Mouse (Mus musculus) MEL (cell line): Measurements from ENCODE around the gene Trmt112. TPM values are rescaled to one million over a fixed set of nuclear protein-coding genes. Genes with fewer than 3 reads are reported as not detected.

ENCODE experiments used
- DNase-seq: peaks from one replicate; pipeline ENCODE4 v3.0.0; 2011; ENCODE audit warnings: low read depth, low spot score
- H3K27ac ChIP-seq: 2 replicates; pipeline ENCODE4 v1.5.1; 2012; ENCODE audit warnings: low read depth, mild to moderate bottlenecking, control low read depth, low read length, moderate library complexity; ENCODE audit not compliant: control insufficient read depth
- H3K27me3 ChIP-seq, 2 experiments: fragments of 150-350 bp in 1 of 2; sonication (generic) in 1 of 2; 2 replicates each; pipeline ENCODE4 v1.6.1; 2012; ENCODE audit warnings: low read length in 2 of 2, mild to moderate bottlenecking in 2 of 2, improper control_type of control experiment in 1 of 2, moderate library complexity in 1 of 2; ENCODE audit not compliant: insufficient read depth in 2 of 2, control insufficient read depth in 1 of 2
- H3K36me3 ChIP-seq, 2 experiments: 2 replicates each; pipeline ENCODE4 v1.6.1; 2012 to 2014; ENCODE audit warnings: low read length in 2 of 2, improper control_type of control experiment in 1 of 2, inconsistent platforms in 1 of 2, mild to moderate bottlenecking in 1 of 2; ENCODE audit not compliant: insufficient read depth in 2 of 2, control insufficient read depth in 1 of 2
- H3K4me1 ChIP-seq, 2 experiments: fragments of 150-350 bp in 1 of 2; sonication (generic) in 1 of 2; 2 replicates each; pipeline ENCODE4 v1.6.1; 2012; ENCODE audit warnings: low read length in 2 of 2, improper control_type of control experiment in 1 of 2, mild to moderate bottlenecking in 1 of 2; ENCODE audit not compliant: insufficient read depth in 2 of 2, control insufficient read depth in 1 of 2
- H3K4me3 ChIP-seq, 2 experiments: fragments of 150-350 bp in 1 of 2; sonication (generic) in 1 of 2; 2 replicates each; pipeline ENCODE4 v1.5.1; 2012; ENCODE audit warnings: low read depth in 2 of 2, low read length in 2 of 2, mild to moderate bottlenecking in 2 of 2, moderate library complexity in 2 of 2, control low read depth in 1 of 2, improper control_type of control experiment in 1 of 2; ENCODE audit not compliant: control insufficient read depth in 1 of 2, insufficient read depth in 1 of 2
- H3K79me2 ChIP-seq: 2 replicates; pipeline ENCODE4 v1.6.1; 2012; ENCODE audit warnings: mild to moderate bottlenecking, low read length, moderate library complexity; ENCODE audit not compliant: control insufficient read depth, poor library complexity, insufficient read depth
- H3K9ac ChIP-seq: 2 replicates; pipeline ENCODE4 v1.6.1; 2012; ENCODE audit warnings: low read depth, mild to moderate bottlenecking, control low read depth, low read length, moderate library complexity; ENCODE audit not compliant: control insufficient read depth, poor library complexity, severe bottlenecking
- H3K9me3 ChIP-seq: fragments of 150-350 bp; sonication (generic); replicated peaks from 2 replicates; pipeline ENCODE4 v1.6.1; 2012; ENCODE audit warnings: mild to moderate bottlenecking, low read length, improper control_type of control experiment, moderate library complexity; ENCODE audit not compliant: insufficient read depth
- CHD1 ChIP-seq: IDR thresholded peaks from 2 replicates; pipeline ENCODE4 v1.6.1; 2012; ENCODE audit warnings: low read depth, mild to moderate bottlenecking, inconsistent platforms, low read length, improper control_type of control experiment
- E2F4 ChIP-seq: IDR thresholded peaks from 2 replicates; pipeline ENCODE4 v1.6.1; 2011; ENCODE audit warnings: low read depth, low read length, improper control_type of control experiment, borderline replicate concordance
- ETS1 ChIP-seq: IDR thresholded peaks from 2 replicates; pipeline ENCODE4 v1.6.1; 2012; ENCODE audit warnings: low read depth, mild to moderate bottlenecking, inconsistent platforms, low read length, improper control_type of control experiment, moderate library complexity
- GABPA ChIP-seq: IDR thresholded peaks from 2 replicates; pipeline ENCODE4 v1.6.1; 2012; ENCODE audit warnings: low read depth, mild to moderate bottlenecking, inconsistent platforms, low read length, improper control_type of control experiment, moderate library complexity
- JUND ChIP-seq: IDR thresholded peaks from 2 replicates; pipeline ENCODE4 v1.6.1; 2011; ENCODE audit warnings: low read depth, mild to moderate bottlenecking, improper control_type of control experiment, low read length
- KAT2A ChIP-seq: conservative IDR thresholded peaks from 2 replicates; pipeline ENCODE4 v1.6.1; 2012; ENCODE audit warnings: low read depth, low read length, improper control_type of control experiment, inconsistent platforms
- MAX ChIP-seq: IDR thresholded peaks from 2 replicates; pipeline ENCODE4 v1.6.1; 2011; ENCODE audit warnings: low read length, improper control_type of control experiment
- NRF1 ChIP-seq: IDR thresholded peaks from 2 replicates; pipeline ENCODE4 v1.6.1; 2014; ENCODE audit warnings: low read depth, mild to moderate bottlenecking, inconsistent platforms, low read length, improper control_type of control experiment, moderate library complexity; ENCODE audit not compliant: poor library complexity, insufficient read depth, severe bottlenecking
- POLR2AphosphoS2 ChIP-seq: IDR thresholded peaks from 2 replicates; pipeline ENCODE4 v1.6.1; 2011; ENCODE audit warnings: low read length, improper control_type of control experiment
- POLR2AphosphoS5 ChIP-seq: IDR thresholded peaks from 2 replicates; pipeline ENCODE4 v1.6.1; 2012; ENCODE audit warnings: low read depth, borderline replicate concordance, mild to moderate bottlenecking, inconsistent platforms, low read length, moderate library complexity, mixed read lengths
- RAD21 ChIP-seq: IDR thresholded peaks from 2 replicates; pipeline ENCODE4 v1.6.1; 2011; ENCODE audit warnings: mild to moderate bottlenecking, low read depth, low read length, improper control_type of control experiment
- RCOR1 ChIP-seq: IDR thresholded peaks from 2 replicates; pipeline ENCODE4 v1.6.1; 2012; ENCODE audit warnings: low read depth, mild to moderate bottlenecking, inconsistent platforms, low read length, improper control_type of control experiment
- SIN3A ChIP-seq: IDR thresholded peaks from 2 replicates; pipeline ENCODE4 v1.6.1; 2012; ENCODE audit warnings: low read length, improper control_type of control experiment, inconsistent platforms
- SMC3 ChIP-seq: IDR thresholded peaks from 2 replicates; pipeline ENCODE4 v1.6.1; 2011; ENCODE audit warnings: low read depth, low read length, improper control_type of control experiment
- TAL1 ChIP-seq: IDR thresholded peaks from 2 replicates; pipeline ENCODE4 v1.6.1; 2012; ENCODE audit warnings: mild to moderate bottlenecking, inconsistent platforms, low read length, moderate library complexity, mixed read lengths
- TBP ChIP-seq: IDR thresholded peaks from 2 replicates; pipeline ENCODE4 v1.8.0; 2011; ENCODE audit warnings: low read depth, low read length, improper control_type of control experiment
- UBTF ChIP-seq: IDR thresholded peaks from 2 replicates; pipeline ENCODE4 v1.6.1; 2012; ENCODE audit warnings: low read depth, mild to moderate bottlenecking, inconsistent platforms, low read length, improper control_type of control experiment, moderate library complexity, borderline replicate concordance; ENCODE audit not compliant: insufficient read depth
- USF2 ChIP-seq, 2 experiments: IDR thresholded peaks; 2 replicates each; pipeline ENCODE4 v1.6.1; 2011 to 2012; ENCODE audit warnings: improper control_type of control experiment in 2 of 2, low read length in 2 of 2, borderline replicate concordance in 1 of 2, inconsistent platforms in 1 of 2, low read depth in 1 of 2, mild to moderate bottlenecking in 1 of 2; ENCODE audit not compliant: insufficient read depth in 1 of 2
- ZC3H11A ChIP-seq: IDR thresholded peaks from 2 replicates; pipeline ENCODE4 v1.6.1; 2012; ENCODE audit warnings: low read depth, mild to moderate bottlenecking, inconsistent platforms, low read length, improper control_type of control experiment
- polyA plus RNA-seq, 2 experiments: library from polyadenylated mRNA; stranded (reverse) in 1 of 2; unstranded in 1 of 2; fragments of >175 nt in 1 of 2; fragments of >200 nt in 1 of 2; gene quantifications; 2 replicates each; pipeline versions ENCODE4 v1.2.1 to v1.2.4; 2012; ENCODE audit warnings: low replicate concordance in 2 of 2, low read depth in 1 of 2; ENCODE audit not compliant: insufficient read length in 2 of 2, insufficient read depth in 1 of 2, missing spikeins in 1 of 2
- total RNA-seq: library from RNA; depleted of rRNA; stranded (reverse); fragments of 300-350 nt; gene quantifications from 2 replicates; pipeline ENCODE4 v1.2.3, GENCODE M21; 2012

Gene Trmt112
- total and polyA plus RNA-seq, 3 experiments = 294 to 319 TPM; not detected in 1

GRCm38 (mm10) chr19:6872701-6873100, 36.8 kb upstream of the Trmt112 start:
- TF ChIP-seq CHD1 (no peak), TBP (0 out of 2 replicates have a peak, but pooled peaks have one; percentile 25), KAT2A (no peak), POLR2AphosphoS5 (no peak), RAD21 (no peak), RCOR1 (no peak)
- no peak overlapping the region for H3K27ac ChIP-seq
- no peaks in the 10 kb centered on the region for H3K27me3 ChIP-seq
- no peaks in the 10 kb centered on the region for H3K9me3 ChIP-seq
- peaks cover 0 to 9% of the 10 kb centered on the region in 2 experiments; a peak in 2 of 4 replicates for H3K4me1 ChIP-seq
- H3K79me2 ChIP-seq = no peaks in the 10 kb centered on the region
- DNase-seq = no peak
- H3K4me3 ChIP-seq = no peak overlapping the region
- H3K36me3 ChIP-seq = peaks cover 0 to 5% of the 10 kb centered on the region in 2 experiments; a peak in 2 of 4 replicates
- no peak overlapping the region for H3K9ac ChIP-seq

- no peaks in the 10 kb centered on the region for H3K79me2 ChIP-seq
- H3K4me1 ChIP-seq = peaks cover 0 to 9% of the 10 kb centered on the region in 2 experiments; a peak in 2 of 4 replicates
- no peak overlapping the region for H3K4me3 ChIP-seq
- DNase-seq = no peak
- no peak for TF ChIP-seq ETS1
- TF ChIP-seq MAX = no peak
- no peak for TF ChIP-seq KAT2A
- TF ChIP-seq POLR2AphosphoS2 = no peak
- TF ChIP-seq UBTF = no peak
- no peak for TF ChIP-seq USF2 (IDR thresholded peaks at IDR 0.05; ENCODE audit: borderline replicate concordance in 1 of 2, insufficient read depth in 1 of 2, low read depth in 1 of 2, low read length in 2 of 2)
- TF ChIP-seq ZC3H11A = no peak
- TF ChIP-seq CHD1 = no peak
- no peak overlapping the region for H3K9ac ChIP-seq
- no peaks in the 10 kb centered on the region for H3K27me3 ChIP-seq
- H3K27ac ChIP-seq = no peak overlapping the region
- peaks cover 0 to 5% of the 10 kb centered on the region in 2 experiments; a peak in 2 of 4 replicates for H3K36me3 ChIP-seq
- no peaks in the 10 kb centered on the region for H3K9me3 ChIP-seq
These were observed 35.2 kb upstream of the Trmt112 start for GRCm38 (mm10) chr19:6874257-6874656.

- H3K9me3 ChIP-seq = no peaks in the 10 kb centered on the region
- H3K4me1 ChIP-seq = peaks cover 0 to 7% of the 10 kb centered on the region in 2 experiments; a peak in 1 of 4 replicates
- H3K9ac ChIP-seq = no peak overlapping the region
- H3K4me3 ChIP-seq = no peak overlapping the region
- no peaks in the 10 kb centered on the region for H3K79me2 ChIP-seq
- H3K27ac ChIP-seq = no peak overlapping the region
- H3K36me3 ChIP-seq = no peaks in the 10 kb centered on the region; a peak in 1 of 4 replicates
- no peak for DNase-seq
- TF ChIP-seq JUND (no peak), TAL1 (no peak), SMC3 (no peak), NRF1 (no peak), POLR2AphosphoS2 (no peak), E2F4 (no peak), SIN3A (no peak), GABPA (no peak), TBP (no peak)
- no peaks in the 10 kb centered on the region for H3K27me3 ChIP-seq
These were observed 33.7 kb upstream of the Trmt112 start for GRCm38 (mm10) chr19:6875834-6876233.
